Mouse (Mus musculus): ENCODE measurements around the gene Rabggtb. TPM values are rescaled to one million over a fixed set of nuclear protein-coding genes. Genes with fewer than 3 reads are reported as not detected.
A peak's percentile ranks its signal among the peaks of the same experiment; 100 is the strongest.

Rabggtb gene
- total RNA-seq (2021), result 10 to 100 TPM; 63.4 to 74.3 TPM
- long read RNA-seq, experiment 1, transcript Rabggtb-201 (9 exons, 1,381 nt), result major isoform, 16 of 42 reads
- long read RNA-seq, experiment 1, partial matches to known transcripts, result 2 of 42 reads
- long read RNA-seq, experiment 1, other reads (novel, unspliced or antisense), result 21 of 42 reads
- long read RNA-seq, experiment 2, transcript Rabggtb-201 (9 exons, 1,381 nt), result major isoform, 17 of 49 reads
- long read RNA-seq, experiment 2, partial matches to known transcripts, result 6 of 49 reads
- long read RNA-seq, experiment 2, other reads (novel, unspliced or antisense), result 23 of 49 reads

- DNase-seq (ENCODE audit: low spot score in 2 of 2), result peak; percentile 89 to 95
These were observed at the start of gene Rabggtb for GRCm38 (mm10) chr3:153912546-153913509. TSS of gene Rabggtb (minus strand) at chr3:153913009.

- no peak for DNase-seq (ENCODE audit: low spot score in 2 of 2)
These were observed 49.0 kb upstream of the Rabggtb start for GRCm38 (mm10) chr3:153961632-153962389.

- no peak for DNase-seq (ENCODE audit: low spot score in 2 of 2)
These were observed 48.1 kb upstream of the Rabggtb start for GRCm38 (mm10) chr3:153960884-153961283.

- no peak for DNase-seq (ENCODE audit: low spot score in 2 of 2)
These were observed 47.0 kb upstream of the Rabggtb start for GRCm38 (mm10) chr3:153959731-153960207.

- no peak for DNase-seq (ENCODE audit: low spot score in 2 of 2)
These were observed 46.4 kb upstream of the Rabggtb start for GRCm38 (mm10) chr3:153959035-153959730.

DNA sequence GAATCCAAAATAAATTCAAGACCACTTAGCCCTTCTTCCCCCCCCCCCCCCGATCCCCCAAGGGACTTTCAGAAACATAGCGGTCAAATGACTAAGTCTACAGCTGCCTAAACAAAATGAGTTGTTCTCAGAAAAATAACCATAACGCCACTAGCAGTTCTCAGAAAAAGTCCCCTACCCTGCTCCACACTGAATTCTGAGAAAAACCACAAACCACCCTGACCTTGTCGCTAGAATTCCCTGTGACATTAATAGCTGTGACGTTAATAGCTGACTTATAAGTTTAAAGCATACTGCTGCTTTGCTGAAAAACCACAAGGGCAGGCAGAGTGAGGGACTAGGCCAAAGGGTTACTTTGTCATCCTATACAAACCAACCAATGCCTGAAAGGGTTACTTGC lies 45.1 kb upstream of the Rabggtb start:
- DNase-seq (ENCODE audit: low spot score in 2 of 2), result no peak

GRCm38 (mm10) chr3:153948176-153948575 lies 35.4 kb upstream of the Rabggtb start:
- DNase-seq (ENCODE audit: low spot score in 2 of 2), result no peak

DNA sequence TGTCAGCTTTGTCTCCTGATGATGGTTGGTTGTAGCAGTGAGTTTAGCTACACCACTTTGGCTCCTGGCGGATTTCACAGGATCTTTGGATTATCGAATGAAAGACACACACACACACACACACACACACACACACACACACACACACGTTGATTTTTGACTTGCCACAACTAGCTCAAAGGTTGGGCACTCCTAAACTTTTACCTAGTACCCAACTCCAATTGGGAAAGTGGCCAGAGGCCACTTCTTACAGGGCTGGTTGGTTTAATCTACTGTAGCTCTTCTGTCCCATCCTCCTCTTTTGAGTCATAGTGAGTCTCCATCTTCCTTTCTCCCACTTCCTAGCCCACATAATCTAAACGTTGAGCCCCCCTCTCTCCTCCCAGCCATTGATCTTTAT lies 34.5 kb upstream of the Rabggtb start:
- DNase-seq (ENCODE audit: low spot score in 2 of 2), result no peak

DNA sequence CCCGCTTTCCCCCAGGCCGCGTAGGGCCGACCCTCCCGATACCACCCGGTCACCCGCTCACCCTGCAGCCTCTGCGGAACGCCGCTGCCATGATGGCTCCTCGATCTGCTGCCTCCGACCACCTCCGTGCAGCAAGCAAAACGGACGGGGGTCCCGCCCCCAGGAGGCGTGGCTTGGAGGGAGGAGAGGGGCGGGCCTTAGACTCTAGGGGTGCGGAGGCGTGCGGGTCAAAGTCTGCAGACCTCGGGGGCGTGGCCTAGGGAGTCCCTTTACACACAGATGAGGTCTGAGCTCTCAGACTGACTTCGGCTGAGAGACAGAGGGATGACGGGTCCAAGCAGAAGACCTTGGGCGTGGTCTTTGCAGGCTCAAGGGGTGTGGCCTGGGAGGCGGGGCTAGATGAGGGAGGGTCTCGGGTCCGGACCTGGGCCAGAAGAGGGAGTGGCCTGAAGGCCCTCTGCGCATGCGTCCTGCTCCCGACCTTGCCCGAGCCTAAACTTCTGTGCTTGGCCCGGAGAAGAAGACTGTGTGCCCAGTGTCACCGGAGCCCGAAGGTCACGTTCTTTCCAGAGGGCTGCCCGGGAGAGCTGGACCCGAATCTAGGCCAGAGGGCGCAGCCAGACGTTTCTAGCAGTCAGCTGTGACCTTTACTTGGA lies 31.7 kb upstream of the Rabggtb start, which contains the start of gene Acadm:
TSS of gene Acadm (minus strand) at position 298 of the 656 bp plus-strand sequence.
- DNase-seq (ENCODE audit: low spot score in 2 of 2), result peak; percentile 98 to 99

DNA sequence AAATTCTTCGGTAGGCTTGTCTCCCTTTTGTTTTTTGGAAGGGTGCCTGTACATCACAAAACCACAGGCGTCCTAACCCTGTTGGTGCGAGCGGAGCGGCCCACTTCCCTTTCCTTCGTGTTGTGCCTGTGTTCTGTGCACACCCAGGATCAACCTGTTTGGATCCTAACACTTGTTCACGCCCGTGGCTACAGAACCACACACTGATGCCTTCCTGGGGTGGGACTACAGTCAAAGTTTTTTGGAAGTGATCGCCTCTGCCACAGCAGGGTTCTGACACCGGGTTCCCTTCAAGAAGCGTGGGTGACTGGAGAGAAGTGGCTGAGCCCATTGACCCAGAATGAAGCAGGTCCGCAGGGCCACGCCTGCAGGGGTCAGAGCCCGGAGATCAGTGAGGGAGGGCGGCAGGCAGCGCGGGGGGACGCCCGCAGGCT lies 31.1 kb upstream of the Rabggtb start:
- no peak for DNase-seq (ENCODE audit: low spot score in 2 of 2)

DNA sequence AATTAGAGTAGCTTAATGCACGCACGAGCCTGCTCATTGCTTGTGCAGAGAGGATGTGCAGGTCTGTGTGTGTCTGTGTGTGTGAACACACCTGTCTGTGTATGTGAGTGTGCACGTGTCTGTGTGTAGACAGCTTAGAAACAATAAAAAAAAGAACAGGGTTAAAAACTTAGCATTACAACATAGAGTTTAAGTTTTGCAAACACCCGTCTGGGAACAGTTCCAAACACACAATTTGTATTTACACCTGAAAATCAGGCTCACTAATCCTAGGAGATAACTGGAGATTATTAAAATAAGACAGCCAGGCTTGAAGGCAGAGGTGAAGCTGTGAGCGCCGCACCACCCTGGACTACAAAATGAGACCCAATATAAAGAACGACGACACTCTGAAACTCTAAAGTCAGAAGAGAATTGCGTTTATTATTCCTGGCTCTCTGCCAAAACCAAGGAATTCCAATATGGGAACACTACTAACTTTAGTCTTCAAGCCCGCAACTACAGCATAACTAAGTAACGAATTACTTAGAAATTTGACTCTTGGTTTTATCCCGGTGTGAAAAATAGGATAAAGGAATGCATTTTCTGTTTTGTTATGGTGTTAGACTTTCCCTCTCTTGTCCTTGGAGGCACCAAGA lies 30.3 kb upstream of the Rabggtb start:
- DNase-seq (ENCODE audit: low spot score in 2 of 2), result no peak

DNA sequence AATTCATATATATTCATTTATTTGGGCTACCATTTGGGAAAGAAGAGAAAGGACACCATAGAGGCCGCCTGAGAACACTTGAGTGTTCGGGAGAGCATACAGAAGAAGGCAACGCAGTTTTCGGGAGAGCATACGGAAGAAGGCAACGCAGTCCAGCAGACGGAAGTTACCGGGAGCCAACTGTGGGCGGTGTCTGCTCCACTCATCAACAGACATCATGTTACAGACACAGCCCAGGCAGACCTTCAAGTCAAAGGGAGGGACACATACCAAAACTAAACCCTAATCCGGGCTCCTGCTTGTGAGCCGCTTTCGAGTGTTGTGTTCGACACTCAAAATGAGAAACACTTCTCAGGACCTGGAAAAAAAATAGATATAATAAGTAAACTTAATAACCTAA lies 28.8 kb upstream of the Rabggtb start:
- no peak for DNase-seq (ENCODE audit: low spot score in 2 of 2)

GRCm38 (mm10) chr3:153940486-153940885 lies 27.7 kb upstream of the Rabggtb start:
- no peak for DNase-seq (ENCODE audit: low spot score in 2 of 2)

GRCm38 (mm10) chr3:153940021-153940420 lies 27.2 kb upstream of the Rabggtb start:
- DNase-seq (ENCODE audit: low spot score in 2 of 2), result no peak

DNA sequence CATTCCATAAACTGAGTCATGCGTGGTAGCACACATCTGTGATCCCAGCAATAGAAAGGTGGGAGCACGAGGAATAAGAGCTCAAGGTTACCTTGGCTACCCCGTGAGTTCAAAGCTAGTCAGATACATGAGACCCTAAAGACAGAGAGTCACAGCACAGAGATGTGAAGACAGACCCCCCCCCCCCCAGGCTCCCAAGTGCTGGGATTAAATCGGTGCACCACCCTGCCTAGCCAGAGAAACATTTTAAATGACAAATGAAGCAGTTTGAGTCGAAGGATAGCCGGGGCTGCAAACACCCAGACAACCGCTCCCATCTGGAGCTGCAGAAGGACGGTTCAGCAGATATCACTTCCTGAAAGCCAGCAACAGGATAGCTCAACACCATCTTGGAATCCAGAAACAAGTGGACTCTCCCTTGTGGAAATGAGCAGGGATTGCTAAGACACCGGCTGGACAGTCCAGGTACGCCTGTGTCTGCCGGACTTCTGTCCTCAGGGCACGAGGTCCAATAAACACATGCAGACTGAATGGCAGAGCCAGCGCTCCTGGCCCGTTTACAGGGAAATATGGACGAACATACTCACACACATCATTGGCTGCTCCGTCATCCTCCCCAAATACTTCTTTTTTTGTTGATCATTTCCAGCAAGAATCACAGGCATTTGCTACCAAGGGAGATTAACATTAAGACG lies 24.5 kb upstream of the Rabggtb start:
- DNase-seq (ENCODE audit: low spot score in 2 of 2), result no peak

GRCm38 (mm10) chr3:153935878-153936277 lies 23.1 kb upstream of the Rabggtb start:
- no peak for DNase-seq (ENCODE audit: low spot score in 2 of 2)

GRCm38 (mm10) chr3:153932461-153932860 lies 19.7 kb upstream of the Rabggtb start:
- no peak for DNase-seq (ENCODE audit: low spot score in 2 of 2)

GRCm38 (mm10) chr3:153929526-153929925 lies 16.7 kb upstream of the Rabggtb start:
- DNase-seq (ENCODE audit: low spot score in 2 of 2), result no peak

DNA sequence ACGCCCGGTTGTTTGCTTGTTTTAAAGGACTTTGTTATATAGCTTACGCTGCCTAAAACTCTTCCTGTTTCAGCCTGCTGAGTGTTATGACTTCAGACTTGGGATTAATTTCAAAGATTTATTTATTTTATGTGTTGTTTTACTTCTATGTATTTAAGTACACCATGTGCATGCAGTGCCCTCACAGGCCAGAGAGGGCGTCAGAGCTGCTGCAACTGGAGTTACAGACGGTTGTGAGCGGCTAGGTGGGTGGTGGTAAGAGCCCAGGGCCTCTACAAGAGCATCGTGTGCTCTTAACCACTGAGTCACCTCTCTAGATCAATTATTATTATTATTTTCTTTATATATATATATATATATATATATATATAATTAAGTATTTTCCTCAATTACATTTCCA lies 13.5 kb upstream of the Rabggtb start:
- no peak for DNase-seq (ENCODE audit: low spot score in 2 of 2)
